Mouse (Mus musculus) intestine, postnatal 0 days (tissue): ENCODE data around the gene Dbil5. TPM values are rescaled to one million over a fixed set of nuclear protein-coding genes. Genes with fewer than 3 reads are reported as not detected.

Experiments used
- ATAC-seq: fragments of 200-750 bp; cut with Nextera tagmentation; 2 replicates; pipeline ENCODE4 v1.8.0; 2017; ENCODE audit warnings: mild to moderate bottlenecking, moderate TSS enrichment, moderate library complexity
- H3K27ac ChIP-seq: fragments of 300-500 bp; sonication (generic); 2 replicates; pipeline ENCODE4 v1.5.1; 2014; ENCODE audit warnings: mild to moderate bottlenecking, low read depth, low read length, moderate library complexity
- H3K27me3 ChIP-seq: fragments of 300-500 bp; sonication (generic); replicated peaks from 2 replicates; pipeline ENCODE4 v1.6.1; 2014; ENCODE audit warnings: low read length, mixed read lengths; ENCODE audit not compliant: control insufficient read depth, insufficient read depth
- H3K36me3 ChIP-seq: fragments of 300-500 bp; sonication (generic); 2 replicates; pipeline ENCODE4 v1.6.1; 2014; ENCODE audit warnings: mild to moderate bottlenecking, moderate library complexity; ENCODE audit not compliant: control insufficient read depth, insufficient read depth
- H3K4me1 ChIP-seq: fragments of 300-500 bp; sonication (generic); replicated peaks from 2 replicates; pipeline ENCODE4 v1.6.1; 2014; ENCODE audit warnings: antibody characterized with exemption, low read length, mixed read lengths; ENCODE audit not compliant: control insufficient read depth, insufficient read depth
- H3K4me2 ChIP-seq: fragments of 300-500 bp; sonication (generic); replicated peaks from 2 replicates; pipeline ENCODE4 v1.6.1; 2014; ENCODE audit warnings: low read depth, mild to moderate bottlenecking, moderate library complexity
- H3K4me3 ChIP-seq: fragments of 300-500 bp; sonication (generic); 2 replicates; pipeline ENCODE4 v1.5.1; 2014; ENCODE audit warnings: low read depth, low read length
- H3K9ac ChIP-seq: fragments of 300-500 bp; sonication (generic); 2 replicates; pipeline ENCODE4 v1.6.1; 2014; ENCODE audit warnings: mild to moderate bottlenecking, low read depth, low read length
- H3K9me3 ChIP-seq: fragments of 300-500 bp; sonication (generic); 2 replicates; pipeline ENCODE4 v1.6.1; 2016; ENCODE audit warnings: mixed run types; ENCODE audit not compliant: control insufficient read depth
- CTCF ChIP-seq: sonication (generic); IDR thresholded peaks from 2 replicates; pipeline ENCODE4 v1.5.1; 2016; ENCODE audit warnings: low read depth, mild to moderate bottlenecking, control low read depth, antibody characterized with exemption, moderate library complexity
- WGBS: fragments of 180-500 bp; shearing (Covaris S2); extraction: QIAGEN DNeasy Blood & Tissue Kit; methylation state at CpG from one replicate; pipeline ENCODE4 v1.1.7; 2014; 5-methylcytosine and 5-hydroxymethylcytosine counted together
- polyA plus RNA-seq: library from polyadenylated mRNA; unstranded; fragments of >200 nt; fragmentation: Nextera tagmentation; extraction: Ambion mirVana; gene quantifications from 2 replicates; pipeline ENCODE4 v1.2.1, GENCODE M21; 2015

Dbil5 gene
- polyA plus RNA-seq, 1 experiment from 2014 or later = 0.86 TPM

DNA sequence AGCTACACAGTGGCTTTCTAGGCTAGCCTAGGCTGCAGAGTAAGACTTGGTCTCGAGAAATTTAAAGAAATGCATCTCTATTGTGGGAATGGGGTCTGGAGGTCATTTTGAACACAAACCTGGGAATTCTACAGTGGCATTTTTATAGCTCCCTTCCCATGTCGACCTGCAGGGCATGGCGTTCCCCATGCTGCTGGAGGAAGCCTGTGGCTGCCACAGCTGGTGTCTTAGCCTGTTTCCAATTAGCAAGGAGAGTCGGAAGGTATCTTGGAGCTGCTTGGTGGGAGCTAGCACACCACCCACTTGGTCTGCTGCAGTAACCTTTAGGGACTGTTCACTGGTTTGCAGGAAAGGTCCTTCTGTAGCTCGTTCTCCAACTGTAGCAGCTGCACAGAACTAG lies 38.7 kb downstream of the Dbil5 start:
- H3K27ac ChIP-seq = no peak overlapping the region
- 48% methylated on average over 5 of the region's 5 CpGs for WGBS
- H3K4me2 ChIP-seq = no peak overlapping the region
- no peaks in the 10 kb centered on the region for H3K4me1 ChIP-seq
- H3K9me3 ChIP-seq = no peaks in the 10 kb centered on the region
- no peak for TF ChIP-seq CTCF
- no peak overlapping the region for H3K4me3 ChIP-seq
- no peaks in the 10 kb centered on the region for H3K27me3 ChIP-seq
- ATAC-seq = no peak
- H3K36me3 ChIP-seq = peaks cover 6% of the 10 kb centered on the region; the same call in 1 of the 2 replicates
- H3K9ac ChIP-seq = no peak overlapping the region

DNA sequence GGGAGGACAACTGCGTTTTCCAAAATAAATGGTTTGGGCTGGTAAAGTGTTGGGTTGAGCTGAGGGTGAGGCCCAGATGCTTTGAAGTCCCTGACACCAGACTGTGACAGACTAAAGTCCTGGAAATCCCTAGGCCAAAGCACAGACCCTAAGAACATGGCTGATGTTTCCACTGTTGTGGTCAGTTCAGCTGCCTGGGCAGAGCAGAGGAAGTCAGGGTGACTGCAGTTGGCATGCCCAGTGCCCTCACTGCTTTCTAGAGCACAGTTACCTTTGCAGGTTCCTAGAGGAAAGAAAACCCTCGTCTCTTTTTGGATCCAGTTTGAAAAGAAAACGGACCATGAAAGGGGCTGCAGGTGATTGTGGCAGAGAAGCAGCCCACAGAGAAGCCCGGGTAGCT lies 40.0 kb downstream of the Dbil5 start:
- ATAC-seq = no peak
- Histone ChIP-seq H3K4me2 (no peak overlapping the region), H3K9me3 (no peaks in the 10 kb centered on the region), H3K4me3 (no peak overlapping the region), H3K9ac (no peak overlapping the region), H3K36me3 (peaks cover 6% of the 10 kb centered on the region; the same call in 1 of the 2 replicates), H3K27ac (no peak overlapping the region), H3K27me3 (no peaks in the 10 kb centered on the region), H3K4me1 (no peaks in the 10 kb centered on the region)
- TF ChIP-seq CTCF = no peak
- 78% methylated on average over 4 of the region's 4 CpGs for WGBS

- H3K36me3 ChIP-seq = peaks cover 10% of the 10 kb centered on the region; the same call in 1 of the 2 replicates
- WGBS = 83% methylated on average over 6 of the region's 6 CpGs
- no peak overlapping the region for H3K27ac ChIP-seq
- H3K4me3 ChIP-seq = no peak overlapping the region
- H3K27me3 ChIP-seq = no peaks in the 10 kb centered on the region
- no peak overlapping the region for H3K4me2 ChIP-seq
- no peak for ATAC-seq
- no peaks in the 10 kb centered on the region for H3K9me3 ChIP-seq
- H3K4me1 ChIP-seq = no peaks in the 10 kb centered on the region
- H3K9ac ChIP-seq = no peak overlapping the region
- no peak for TF ChIP-seq CTCF
Measured at GRCm38 (mm10) chr11:76258511-76258910, 41.1 kb downstream of the Dbil5 start.

DNA sequence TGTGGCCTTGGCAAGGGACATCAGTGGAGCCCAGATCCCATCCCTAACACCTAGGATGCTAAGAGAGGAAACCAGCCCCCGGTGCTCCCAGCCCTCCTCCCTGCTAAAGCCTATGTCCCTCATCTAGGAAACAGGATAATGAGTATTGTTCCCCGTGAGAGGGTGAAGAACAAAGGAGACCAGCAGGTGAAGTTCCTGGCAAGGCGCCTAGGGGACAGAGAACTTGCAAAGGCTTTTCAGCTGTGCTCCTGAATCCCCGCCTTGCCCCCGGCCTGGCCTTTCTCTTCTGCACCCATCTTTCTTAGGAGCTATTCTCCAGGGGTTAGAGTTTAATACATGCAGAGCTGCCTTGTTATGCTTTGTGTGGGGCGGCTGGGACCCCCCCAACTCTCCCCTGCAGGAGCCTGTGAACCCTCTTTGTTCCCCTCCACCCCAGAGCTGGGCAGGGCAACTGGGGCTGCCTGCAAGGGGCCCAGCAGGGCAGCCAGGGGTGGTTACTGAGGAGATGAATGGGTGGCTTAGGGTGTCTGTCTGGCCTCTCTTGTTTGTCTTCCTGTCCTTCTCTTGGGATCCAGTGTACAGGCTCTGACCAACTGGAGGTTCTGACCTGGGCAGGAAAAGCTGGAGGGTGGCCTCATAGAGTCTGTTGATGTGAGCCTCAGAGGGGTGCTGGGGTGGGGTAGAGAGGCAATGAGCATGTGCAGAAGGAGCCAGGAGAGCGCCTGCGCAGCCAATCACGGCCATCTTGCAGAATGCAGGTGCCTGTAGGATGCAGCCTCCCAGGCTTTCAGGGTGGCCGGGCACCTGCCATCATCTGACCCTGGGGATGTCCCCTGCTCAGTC lies 43.0 kb downstream of the Dbil5 start:
- 72% methylated on average over 10 of the region's 10 CpGs for WGBS
- no peak overlapping the region for H3K9ac ChIP-seq

DNA sequence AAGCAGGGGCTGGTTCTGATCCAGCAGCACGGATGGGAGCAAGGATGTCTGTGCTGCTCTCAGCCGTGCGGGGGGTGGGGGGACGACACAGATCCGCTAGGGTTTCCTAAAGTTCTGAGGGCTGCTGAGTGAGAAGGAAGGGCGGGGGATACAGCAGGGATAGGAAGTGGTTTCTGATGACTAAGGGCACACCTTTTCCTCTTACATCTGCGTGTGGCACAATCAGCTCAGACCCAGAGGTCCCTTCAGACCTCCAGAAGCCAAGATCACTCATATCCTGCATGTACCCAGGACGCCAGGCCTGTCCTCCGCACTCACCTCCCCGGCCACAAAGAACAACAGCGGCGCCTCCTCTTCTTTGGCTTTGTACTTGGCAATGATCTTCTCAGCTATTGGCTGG lies 43.8 kb downstream of the Dbil5 start:
- ATAC-seq = no peak
- no peak overlapping the region for H3K4me2 ChIP-seq
- H3K27ac ChIP-seq = no peak overlapping the region
- H3K4me1 ChIP-seq = no peaks in the 10 kb centered on the region
- no peak for TF ChIP-seq CTCF
- peaks cover 11% of the 10 kb centered on the region; the same call in 1 of the 2 replicates for H3K36me3 ChIP-seq
- no peak overlapping the region for H3K9ac ChIP-seq
- no peaks in the 10 kb centered on the region for H3K27me3 ChIP-seq
- H3K4me3 ChIP-seq = no peak overlapping the region
- no peaks in the 10 kb centered on the region for H3K9me3 ChIP-seq
- 72% methylated on average over 12 of the region's 12 CpGs for WGBS

More for the DNA sequence above, 43.0 kb downstream of the Dbil5 start:
- TF ChIP-seq CTCF = no peak
- Histone ChIP-seq H3K4me3 (no peak overlapping the region), H3K9me3 (no peaks in the 10 kb centered on the region), H3K36me3 (peaks cover 11% of the 10 kb centered on the region; the same call in 1 of the 2 replicates), H3K27ac (no peak overlapping the region), H3K27me3 (no peaks in the 10 kb centered on the region), H3K4me2 (no peak overlapping the region), H3K4me1 (no peaks in the 10 kb centered on the region)
- ATAC-seq = no peak

- TF ChIP-seq CTCF = no peak
- 35% methylated on average over 19 of the region's 19 CpGs for WGBS
Measured at GRCm38 (mm10) chr11:76262611-76263351, 45.4 kb downstream of the Dbil5 start.

More at GRCm38 (mm10) chr11:76262611-76263351, 45.4 kb downstream of the Dbil5 start:
- no peaks in the 10 kb centered on the region for H3K4me1 ChIP-seq
- H3K4me2 ChIP-seq = no peak overlapping the region
- ATAC-seq = no peak
- no peak overlapping the region for H3K9ac ChIP-seq
- no peaks in the 10 kb centered on the region for H3K9me3 ChIP-seq
- no peak overlapping the region for H3K4me3 ChIP-seq
- no peak overlapping the region for H3K27ac ChIP-seq
- H3K36me3 ChIP-seq = peaks cover 11% of the 10 kb centered on the region; the same call in 1 of the 2 replicates
- no peaks in the 10 kb centered on the region for H3K27me3 ChIP-seq
